Mouse (Mus musculus) thymus, adult 2 months (tissue): ENCODE measurements around the gene Jmy.

Source experiments
- CTCF ChIP-seq: fragments of 200-500 bp; IDR thresholded peaks from 2 replicates; pipeline ENCODE4 v1.5.1; 2012; ENCODE audit warnings: mild to moderate bottlenecking, control low read depth, low read length, moderate library complexity, borderline replicate concordance; ENCODE audit not compliant: control insufficient read depth, poor library complexity, insufficient read depth; ENCODE audit errors: extremely low read depth
- POLR2A ChIP-seq: fragments of 200-500 bp; IDR thresholded peaks from 2 replicates; pipeline ENCODE4 v1.6.1; 2012; ENCODE audit warnings: mild to moderate bottlenecking, low read length, control low read depth, moderate library complexity; ENCODE audit not compliant: control insufficient read depth, poor library complexity, insufficient read depth; ENCODE audit errors: extremely low read depth

GRCm38 (mm10) chr13:93544274-93544673, 44.7 kb upstream of the Jmy start:
- no peak for TF ChIP-seq CTCF
- no peak for TF ChIP-seq POLR2A
